Mouse (Mus musculus): Measurements from ENCODE around the gene Gm42906.

DNA sequence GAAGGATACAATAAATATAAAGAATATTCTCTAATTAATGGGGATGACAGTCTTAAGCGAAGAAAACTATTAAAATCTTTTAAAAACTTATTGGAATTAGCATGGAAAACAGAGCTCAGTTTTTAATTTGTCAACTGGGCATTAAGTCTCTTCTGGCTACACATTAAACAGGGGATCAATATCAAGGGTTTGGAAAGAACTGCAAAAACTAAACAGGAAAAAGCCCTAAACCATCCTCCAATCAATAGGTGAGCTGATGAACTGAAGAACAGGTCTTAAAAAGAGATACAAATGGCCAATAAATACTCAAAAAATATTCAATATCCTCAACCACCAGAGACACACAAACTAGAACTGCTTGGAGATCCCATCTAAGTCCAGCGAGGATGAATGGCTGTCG lies 250.8 kb downstream of the Gm42906 start:
- TF ChIP-seq CTCF (IDR thresholded peaks at IDR 0.05; ENCODE audit: control insufficient read depth, insufficient read depth, insufficient read length) (no peak), MYOD1 (IDR thresholded peaks at IDR 0.05; ENCODE audit: control insufficient read depth, insufficient read length, low read depth) (no peak), MYOG (IDR thresholded peaks at IDR 0.05; ENCODE audit: control insufficient read depth, extremely low read depth, insufficient read length) (no peak), USF1 (IDR thresholded peaks at IDR 0.05; ENCODE audit: low read depth) (no peak)

Measured in C2C12 (cell line).